Mouse (Mus musculus): ENCODE measurements around the gene Psd. TPM values are rescaled to one million over a fixed set of nuclear protein-coding genes. Genes with fewer than 3 reads are reported as not detected.

Gene Psd
- polyA plus RNA-seq, 1 experiment from 2014 or later = 5.3 TPM

DNA sequence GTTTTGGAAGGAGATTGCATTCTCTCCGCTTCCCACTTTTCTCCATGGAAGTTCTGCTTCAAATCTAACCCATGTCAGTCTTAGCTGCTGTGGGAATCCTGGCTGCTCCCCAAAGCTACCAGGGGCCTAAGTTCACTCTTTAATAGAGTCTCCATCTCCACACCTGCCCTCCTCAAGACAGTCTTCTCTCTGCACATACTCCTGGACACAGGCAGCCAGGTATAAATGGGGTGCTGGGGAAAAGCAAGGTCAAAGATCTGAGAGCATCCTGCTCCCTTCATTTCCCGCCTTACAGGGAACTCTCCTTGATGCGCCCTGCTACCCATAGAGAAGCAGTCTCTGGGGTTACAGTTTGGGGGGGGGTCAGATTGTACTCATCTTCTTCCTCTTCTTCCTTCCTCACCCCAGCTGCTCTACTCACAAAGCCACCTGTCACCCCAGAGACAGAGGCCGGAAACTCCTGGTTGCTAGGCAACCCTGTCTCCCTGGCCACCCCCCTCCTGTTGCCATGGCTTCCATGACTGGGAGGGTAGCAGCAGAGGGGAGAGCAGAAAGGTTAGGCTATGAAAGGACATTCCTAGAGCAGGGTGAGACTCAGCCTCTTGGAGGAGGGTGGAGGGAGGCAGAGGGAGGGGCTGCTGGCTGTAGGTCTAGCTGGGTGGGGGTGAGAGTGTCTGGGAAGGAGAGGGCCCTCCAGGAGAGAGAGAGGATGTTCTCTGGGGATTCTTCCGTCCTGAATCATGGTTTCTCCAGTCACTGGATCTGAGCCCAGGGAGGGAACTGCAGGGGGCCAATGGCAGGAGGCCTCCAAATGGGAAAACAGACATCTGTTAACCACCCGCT, 5.6 kb downstream of the Psd start:
- peak; percentile 74 for DNase-seq (ENCODE audit: low spot score)

GRCm38 (mm10) chr19:46320076-46320785, 6.7 kb downstream of the Psd start:
- no peak for DNase-seq (ENCODE audit: low spot score)

GRCm38 (mm10) chr19:46318586-46319378, 8.2 kb downstream of the Psd start:
- no peak for DNase-seq (ENCODE audit: low spot score)

DNA sequence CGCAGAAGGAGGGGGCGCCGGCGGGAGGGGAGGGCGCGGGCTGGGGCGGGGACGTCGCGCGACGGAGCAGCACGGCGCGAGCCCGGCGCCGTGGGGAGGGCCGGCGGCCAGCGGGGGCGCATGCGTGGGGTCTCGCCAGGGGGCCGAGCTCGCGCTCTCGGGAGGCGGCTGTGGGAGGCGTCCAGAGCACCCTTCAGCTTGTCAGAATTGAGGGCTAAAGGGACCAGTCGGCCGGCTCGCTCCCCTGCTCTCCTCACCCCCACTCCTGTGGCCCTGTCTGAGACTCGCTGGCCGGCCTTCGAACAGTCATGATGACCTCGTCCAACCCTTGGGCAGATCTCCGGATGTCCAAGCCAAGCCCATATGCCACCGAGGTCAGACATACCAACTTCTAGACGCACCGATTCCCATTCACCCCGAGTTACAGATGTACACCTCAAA, 8.9 kb downstream of the Psd start:
- DNase-seq (ENCODE audit: low spot score) = no peak

GRCm38 (mm10) chr19:46317546-46317885, 9.4 kb downstream of the Psd start:
- DNase-seq (ENCODE audit: low spot score) = no peak

DNA sequence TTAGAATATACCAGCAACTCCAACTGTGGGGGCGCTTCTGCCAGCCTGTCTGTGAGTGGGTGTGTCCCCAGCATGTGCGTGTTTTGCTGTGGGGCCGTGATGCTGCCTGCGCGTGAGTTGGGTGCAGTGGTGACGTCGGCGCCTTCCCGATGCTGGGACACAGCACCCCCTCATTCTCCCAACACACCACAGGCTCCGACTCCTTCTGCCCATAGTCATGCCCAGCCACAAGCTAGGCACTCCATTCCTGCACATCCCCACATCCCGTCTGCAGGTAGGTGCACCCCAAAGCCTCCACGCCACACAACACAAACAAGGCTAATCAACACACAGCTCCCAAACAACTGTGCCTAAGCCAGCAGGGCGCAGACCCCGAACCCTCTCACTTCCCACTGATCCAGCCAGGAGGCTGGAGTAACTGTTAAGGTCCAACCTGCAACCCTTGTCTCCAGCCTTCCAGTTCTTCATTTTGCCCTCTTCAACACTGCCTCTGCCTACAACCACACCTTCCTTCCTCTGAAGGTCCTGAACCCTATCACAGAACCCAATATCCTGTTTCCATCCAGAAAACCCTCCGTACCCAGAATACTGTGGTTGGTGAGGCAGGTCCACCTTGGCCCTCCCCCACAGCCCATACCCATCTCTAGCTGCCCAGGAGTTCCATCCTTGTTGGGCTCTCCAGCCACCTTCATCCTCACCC, 10.0 kb downstream of the Psd start:
- DNase-seq (ENCODE audit: low spot score) = no peak

DNA sequence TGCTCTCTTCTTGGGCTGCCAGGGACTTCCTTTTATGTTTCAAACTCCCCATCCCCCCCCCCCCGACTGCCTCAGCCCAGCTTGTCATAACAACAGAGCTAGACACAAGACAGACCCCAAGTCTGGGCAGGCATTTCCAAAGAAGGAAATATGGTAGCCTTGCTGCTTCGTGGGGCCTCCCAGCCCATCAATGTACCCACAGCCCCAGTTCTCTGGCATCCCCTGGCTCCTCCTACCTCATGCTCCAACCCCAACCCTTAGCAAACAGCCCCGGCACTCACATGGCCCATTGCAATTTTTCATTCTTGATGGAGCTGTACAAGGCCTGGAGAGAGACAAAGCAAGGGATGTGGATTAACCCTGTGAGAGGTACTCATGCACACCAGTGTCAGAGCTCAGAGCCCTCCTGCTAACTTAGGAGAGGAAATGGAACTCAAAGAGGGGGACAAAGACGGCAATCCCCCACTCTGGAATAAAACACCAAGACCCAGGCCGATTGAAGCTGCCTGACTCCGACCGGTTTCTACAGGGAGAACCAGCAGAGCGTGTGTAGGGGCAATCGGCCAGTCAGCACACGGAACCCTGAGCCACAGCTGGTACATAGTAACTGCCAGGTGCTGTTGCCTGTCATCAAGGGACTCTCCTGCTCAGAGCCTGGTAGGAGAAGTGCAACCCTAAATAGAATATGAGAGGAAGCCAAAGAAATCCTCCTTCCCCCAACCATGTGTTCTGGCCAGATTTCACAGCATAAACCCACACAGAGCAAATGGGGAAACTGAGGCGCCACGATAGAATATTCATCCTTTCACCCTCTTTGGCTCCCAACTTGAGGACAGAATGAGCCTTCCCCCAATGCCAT, 11.0 kb downstream of the Psd start:
- no peak for DNase-seq (ENCODE audit: low spot score)

- no peak for DNase-seq (ENCODE audit: low spot score)
These were observed 11.8 kb downstream of the Psd start for GRCm38 (mm10) chr19:46314872-46315742.

GRCm38 (mm10) chr19:46314151-46314601, 12.8 kb downstream of the Psd start:
- no peak for DNase-seq (ENCODE audit: low spot score)

DNA sequence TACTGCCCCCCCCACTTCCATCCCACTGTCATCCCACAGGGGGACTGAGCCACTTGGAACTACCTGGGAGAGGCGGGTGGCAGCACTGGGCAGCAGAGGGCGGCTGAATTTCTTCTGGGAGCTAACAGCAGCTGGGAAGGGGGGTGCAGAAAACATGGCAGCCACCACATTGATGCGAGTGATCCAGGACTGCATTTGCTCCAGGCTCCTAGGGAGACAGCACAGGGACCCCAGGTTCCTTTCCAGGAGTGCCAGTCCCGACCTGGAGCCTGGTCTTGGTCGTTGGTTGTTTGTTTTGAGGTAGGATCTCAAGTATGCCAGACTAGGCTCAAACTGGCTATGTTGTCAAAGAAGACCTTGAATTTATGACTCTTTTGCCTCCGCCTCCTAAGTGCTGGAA, 13.4 kb downstream of the Psd start:
- DNase-seq (ENCODE audit: low spot score) = no peak

DNA sequence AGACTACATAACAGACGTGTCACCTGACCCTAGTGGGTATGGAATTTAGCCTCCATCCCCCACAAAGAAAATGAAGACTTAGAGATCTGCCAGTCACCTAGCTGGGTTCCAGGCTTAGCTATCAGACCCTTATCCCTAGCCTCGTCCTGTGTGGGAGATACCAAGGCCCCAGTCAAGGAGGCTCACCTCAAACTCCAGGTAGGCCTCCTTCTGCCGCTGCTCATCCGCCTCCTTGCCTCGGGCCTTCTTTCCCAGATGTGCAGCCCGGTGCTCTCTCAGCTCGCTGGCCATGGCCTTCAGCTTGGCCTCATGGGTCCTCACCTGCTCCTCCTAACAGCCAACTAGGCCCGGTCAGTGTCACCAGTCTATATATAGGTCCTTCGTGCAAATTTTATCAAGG, 13.8 kb downstream of the Psd start:
- no peak for DNase-seq (ENCODE audit: low spot score)

DNA sequence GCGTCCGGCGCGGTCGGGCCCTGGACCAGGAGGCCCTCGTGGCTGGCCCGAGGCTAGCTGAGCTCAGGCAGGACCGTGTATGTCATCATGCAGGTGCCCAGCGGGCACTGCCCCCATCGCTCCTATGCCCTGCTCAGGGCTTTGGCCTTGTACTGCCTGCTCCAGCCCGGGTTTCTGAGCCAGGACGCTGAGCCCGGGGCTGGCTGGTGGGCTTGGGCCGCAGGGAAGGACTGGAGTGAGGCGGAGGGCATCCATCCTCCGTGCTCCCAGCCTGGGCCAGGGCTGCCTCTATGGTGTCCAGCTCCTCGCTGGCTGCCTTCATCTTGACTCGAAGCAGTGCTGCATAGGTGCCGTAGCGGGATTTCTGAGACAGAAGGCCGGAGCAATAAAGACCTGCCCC, 14.4 kb downstream of the Psd start:
- DNase-seq (ENCODE audit: low spot score) = no peak

DNA sequence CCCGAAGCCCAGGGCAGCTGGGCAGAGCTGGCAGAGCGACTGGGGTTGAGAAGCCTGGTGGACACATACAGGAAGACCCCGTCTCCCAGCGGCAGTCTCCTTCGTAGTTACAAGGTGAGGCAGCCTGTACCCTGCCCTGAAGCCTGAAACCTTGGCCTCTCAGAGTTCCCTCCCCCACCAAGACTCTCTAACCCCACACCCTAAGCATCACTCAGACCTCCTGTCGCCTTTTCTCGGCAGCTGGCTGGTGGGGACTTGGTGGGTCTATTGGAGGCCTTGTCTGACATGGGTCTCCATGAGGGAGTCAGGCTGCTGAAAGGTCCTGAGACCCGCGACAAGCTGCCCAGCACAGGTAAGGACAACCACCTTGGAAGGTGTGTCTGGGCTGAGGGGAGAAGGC, 15.6 kb downstream of the Psd start:
- no peak for DNase-seq (ENCODE audit: low spot score)

GRCm38 (mm10) chr19:46310312-46310865, 16.6 kb downstream of the Psd start:
- no peak for DNase-seq (ENCODE audit: low spot score)

DNA sequence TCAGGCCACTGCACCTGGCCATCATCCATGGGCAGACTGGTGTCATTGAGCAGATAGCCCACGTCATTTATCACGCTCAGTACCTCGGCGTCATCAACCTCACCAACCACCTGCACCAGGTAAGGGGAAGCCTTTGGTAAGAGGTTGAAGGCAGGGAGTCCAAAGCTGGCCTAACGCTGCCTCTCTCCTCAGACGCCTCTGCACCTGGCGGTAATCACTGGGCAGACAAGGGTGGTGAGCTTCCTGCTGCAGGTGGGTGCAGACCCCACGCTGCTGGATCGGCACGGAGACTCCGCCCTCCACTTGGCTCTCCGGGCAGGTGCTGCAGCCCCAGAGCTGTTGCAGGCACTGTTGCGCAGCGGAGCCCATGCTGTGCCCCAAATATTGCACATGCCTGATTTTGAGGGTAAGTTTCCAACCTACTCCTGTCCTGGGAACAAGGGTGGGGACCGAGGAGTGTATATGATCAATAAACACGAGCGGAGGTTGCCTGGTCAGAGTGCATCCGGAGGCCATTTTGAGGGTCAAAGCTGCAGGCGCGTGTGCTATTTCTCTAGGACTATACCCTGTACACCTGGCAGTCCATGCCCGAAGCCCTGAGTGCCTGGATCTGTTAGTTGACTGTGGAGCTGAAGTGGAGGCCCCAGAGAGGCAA, 17.2 kb downstream of the Psd start:
- no peak for DNase-seq (ENCODE audit: low spot score)

DNA sequence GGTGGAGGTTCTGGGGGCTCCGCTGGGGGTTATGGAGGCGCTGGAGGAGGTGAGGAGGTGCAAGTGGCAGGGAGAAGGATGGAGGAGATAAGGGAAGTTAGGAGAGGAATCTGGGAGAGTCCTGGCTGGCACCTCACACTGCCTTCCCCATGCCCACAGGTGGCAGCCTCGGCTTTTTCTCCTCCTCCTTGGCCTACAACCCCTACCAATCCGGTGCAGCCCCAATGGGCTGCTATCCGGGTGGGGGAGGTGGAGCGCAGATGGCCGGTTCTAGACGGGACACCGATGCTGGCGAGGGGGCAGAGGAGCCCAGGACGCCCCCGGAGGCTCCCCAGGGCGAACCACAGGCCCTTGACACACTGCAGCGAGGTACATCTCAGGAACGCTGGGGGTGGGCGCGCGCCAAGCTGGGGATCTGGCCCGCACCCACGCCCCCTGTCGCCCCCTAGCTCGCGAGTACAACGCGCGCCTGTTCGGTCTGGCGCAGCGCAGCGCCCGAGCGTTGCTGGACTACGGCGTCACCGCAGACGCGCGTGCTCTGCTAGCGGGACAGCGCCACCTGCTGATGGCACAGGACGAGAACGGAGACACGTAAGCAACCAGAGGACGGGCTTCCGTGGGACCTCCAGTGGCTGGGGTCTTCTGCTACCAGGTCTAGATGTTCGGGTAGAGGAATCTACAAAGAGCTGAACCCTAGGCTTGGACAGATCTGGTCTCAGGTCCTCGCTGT, 18.1 kb downstream of the Psd start:
- peak; percentile 89 for DNase-seq (ENCODE audit: low spot score)

DNA sequence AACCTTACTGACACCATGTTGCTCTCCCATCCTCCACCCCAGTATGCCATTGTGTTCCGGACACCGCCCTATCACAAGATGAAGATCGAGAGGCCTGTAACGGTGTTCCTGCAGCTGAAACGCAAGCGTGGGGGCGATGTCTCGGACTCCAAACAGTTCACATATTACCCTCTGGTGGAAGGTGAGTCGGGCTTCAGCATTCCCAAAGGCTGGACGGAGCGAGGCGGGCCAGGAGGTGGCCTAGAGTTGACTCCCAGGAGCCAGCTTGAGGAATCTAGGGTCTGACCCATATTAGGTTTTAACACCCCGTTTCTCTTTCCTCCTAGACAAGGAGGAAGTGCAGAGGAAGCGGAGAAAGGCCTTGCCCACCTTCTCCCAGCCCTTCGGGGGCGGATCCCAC, 18.7 kb downstream of the Psd start:
- no peak for DNase-seq (ENCODE audit: low spot score)

- DNase-seq (ENCODE audit: low spot score) = no peak
These were observed 19.2 kb downstream of the Psd start for GRCm38 (mm10) chr19:46307781-46308180.
